28 mouse cellular contexts compared by ENCODE assay signal in genomic region chr6:46963261-46963660, GRCm38 (mm10).
"Had no signal": no experiment of that assay in that cellular context is flagged by ENCODE, and none has a peak within 500 bp of the region (broad histone marks: within the 10 kb centered on the region; RNA-seq: fewer than 3 reads in every experiment).

No protein-coding gene starts in this region.

- H3K27me3 ChIP-seq: heart, embryonic 13.5 days; heart, embryonic 15.5 days; hindbrain, embryonic 12.5 days; intestine, embryonic 15.5 days; limb, embryonic 12.5 days; liver, embryonic 13.5 days; liver, embryonic 15.5 days had no signal

- H3K27ac ChIP-seq: heart, adult 2 months; heart, embryonic 13.5 days; heart, embryonic 15.5 days; hindbrain, embryonic 10.5 days; hindbrain, embryonic 12.5 days; hindbrain, embryonic 14.5 days; intestine, embryonic 15.5 days; layer of hippocampus, adult 2 months; limb, embryonic 10.5 days; limb, embryonic 12.5 days; liver, embryonic 13.5 days; liver, embryonic 15.5 days had no signal

- H3K4me1 ChIP-seq: heart, embryonic 13.5 days; heart, embryonic 15.5 days; hindbrain, embryonic 10.5 days; hindbrain, embryonic 12.5 days; intestine, embryonic 15.5 days; limb, embryonic 10.5 days; limb, embryonic 12.5 days; liver, embryonic 13.5 days; liver, embryonic 15.5 days had no signal

- H3K9ac ChIP-seq: forebrain, postnatal 0 days; heart, embryonic 13.5 days; heart, embryonic 15.5 days; hindbrain, embryonic 12.5 days; hindbrain, embryonic 14.5 days; intestine, embryonic 15.5 days; limb, embryonic 12.5 days; liver, embryonic 13.5 days; liver, embryonic 15.5 days; liver, postnatal 0 days had no signal

- H3K9me3 ChIP-seq: heart, embryonic 13.5 days; heart, embryonic 15.5 days; hindbrain, embryonic 10.5 days; hindbrain, embryonic 12.5 days; intestine, embryonic 15.5 days; limb, embryonic 10.5 days; limb, embryonic 12.5 days; liver, embryonic 13.5 days; liver, embryonic 15.5 days had no signal

- DNase-seq: forebrain, postnatal 0 days; gastrocnemius, postnatal 14 days; gastrocnemius, postnatal 36 days; heart, adult 2 months; heart, postnatal 14 days; heart, postnatal 4 days; kidney, adult 18-20 months; kidney, adult 8-10 months; layer of hippocampus, adult 9-11 months; layer of hippocampus, postnatal 36 days; liver; liver, embryonic 13.5 days; liver, postnatal 0 days had no signal

- H3K4me3 ChIP-seq: heart, adult 2 months; heart, embryonic 13.5 days; heart, embryonic 15.5 days; hindbrain, embryonic 10.5 days; hindbrain, embryonic 12.5 days; intestine, embryonic 15.5 days; layer of hippocampus, adult 2 months; limb, embryonic 10.5 days; limb, embryonic 12.5 days; liver, embryonic 13.5 days; liver, embryonic 15.5 days had no signal

- H3K4me2 ChIP-seq: heart, embryonic 11.5 days; heart, embryonic 13.5 days; heart, embryonic 15.5 days; hindbrain, embryonic 12.5 days; hindbrain, embryonic 14.5 days; intestine, embryonic 15.5 days; limb, embryonic 12.5 days; liver, embryonic 11.5 days; liver, embryonic 13.5 days; liver, embryonic 15.5 days had no signal

- H3K36me3 ChIP-seq: heart, embryonic 13.5 days; heart, embryonic 15.5 days; hindbrain, embryonic 10.5 days; hindbrain, embryonic 12.5 days; intestine, embryonic 15.5 days; limb, embryonic 10.5 days; limb, embryonic 12.5 days; liver, embryonic 13.5 days; liver, embryonic 15.5 days had no signal

- ATAC-seq: forebrain, postnatal 0 days; hindbrain, embryonic 16.5 days; inflammation-experienced regulatory T-cells, adult 6 months; intestine, embryonic 15.5 days; intestine, postnatal 0 days; liver, postnatal 0 days had no signal
